Mouse (Mus musculus): Measurements from ENCODE around the gene Tuba1c. TPM values are rescaled to one million over a fixed set of nuclear protein-coding genes. Genes with fewer than 3 reads are reported as not detected.

Tuba1c gene
- total and polyA plus RNA-seq, 3 experiments: 129 to 163 TPM; not detected in 1

DNA sequence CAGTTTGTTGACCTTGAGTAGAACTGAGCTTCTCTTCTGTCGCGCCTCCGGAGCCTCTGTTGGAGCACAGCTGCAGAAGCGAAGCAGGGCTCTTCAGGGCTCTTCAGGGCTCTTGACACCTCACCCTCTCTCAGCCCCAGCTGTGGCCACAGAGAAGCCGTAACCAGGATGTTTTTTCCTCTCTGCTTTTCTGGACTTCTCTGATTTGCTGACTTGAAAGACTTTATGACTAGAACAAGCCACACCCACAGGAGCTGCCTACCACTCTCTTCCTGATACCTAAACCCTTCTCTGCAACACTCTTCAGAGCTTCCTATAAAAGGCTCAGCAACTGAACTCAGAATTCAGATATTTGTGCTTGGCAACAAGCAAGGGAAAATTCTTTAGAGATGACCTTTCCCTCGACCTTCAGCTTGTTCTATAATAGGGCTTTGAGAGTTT lies 20.9 kb upstream of the Tuba1c start:
- Histone ChIP-seq H3K4me3 (ENCODE audit: control insufficient read depth in 1 of 2, insufficient read depth in 1 of 2, low read depth in 2 of 2, low read length in 2 of 2) (no peak overlapping the region), H3K36me3 (ENCODE audit: control insufficient read depth in 1 of 2, insufficient read depth in 2 of 2, low read length in 2 of 2) (no peaks in the 10 kb centered on the region), H3K27ac (ENCODE audit: control insufficient read depth, low read depth, low read length) (no peak overlapping the region), H3K27me3 (ENCODE audit: control insufficient read depth in 1 of 2, insufficient read depth in 2 of 2, low read length in 2 of 2) (peaks cover 0 to 2% of the 10 kb centered on the region in 2 experiments), H3K4me1 (ENCODE audit: control insufficient read depth in 1 of 2, insufficient read depth in 2 of 2, low read length in 2 of 2) (no peaks in the 10 kb centered on the region), H3K9ac (ENCODE audit: control insufficient read depth, low read depth, low read length, poor library complexity, severe bottlenecking) (no peak overlapping the region), H3K9me3 (replicated peaks; ENCODE audit: insufficient read depth, low read length) (no peaks in the 10 kb centered on the region), H3K79me2 (ENCODE audit: control insufficient read depth, insufficient read depth, low read length, poor library complexity) (no peaks in the 10 kb centered on the region)
- no peak for TF ChIP-seq GATA1 (IDR thresholded peaks at IDR 0.05; ENCODE audit: low read depth, low read length)
- no peak for TF ChIP-seq TBP (IDR thresholded peaks at IDR 0.05; ENCODE audit: low read depth, low read length)
- TF ChIP-seq POLR2A (IDR thresholded peaks at IDR 0.05; ENCODE audit: control insufficient read depth in 1 of 2, insufficient read depth in 1 of 2, low read depth in 1 of 2, low read length in 2 of 2, poor library complexity in 1 of 2): no peak
- no peak for TF ChIP-seq NRF1 (IDR thresholded peaks at IDR 0.05; ENCODE audit: insufficient read depth, low read depth, low read length, poor library complexity, severe bottlenecking)
- TF ChIP-seq HCFC1 (IDR thresholded peaks at IDR 0.05; ENCODE audit: low read depth, low read length): no peak
- no peak for TF ChIP-seq EP300 (IDR thresholded peaks at IDR 0.05; ENCODE audit: low read depth in 1 of 2, low read length in 2 of 2)
- DNase-seq (ENCODE audit: low read depth, low spot score): no peak

DNA sequence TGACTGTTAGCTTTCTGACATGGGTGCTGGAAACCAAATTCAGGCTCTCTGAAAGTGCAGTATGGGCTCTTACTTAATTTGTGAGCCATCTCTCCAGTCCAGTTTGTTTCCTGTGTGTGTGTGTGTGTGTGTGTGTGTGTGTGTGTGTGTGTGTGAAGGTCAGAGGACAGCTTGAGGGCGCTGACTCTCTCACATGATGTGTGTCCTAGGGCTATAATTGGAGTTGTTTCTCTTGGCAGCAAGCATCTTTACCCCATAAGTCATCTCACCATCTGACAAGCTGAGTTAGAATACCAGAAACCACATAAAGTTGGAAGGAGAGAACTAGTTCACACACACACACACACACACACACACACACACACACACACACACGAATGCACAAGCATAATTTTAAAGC lies 18.8 kb upstream of the Tuba1c start:
- no peak overlapping the region for H3K27ac ChIP-seq (ENCODE audit: control insufficient read depth, low read depth, low read length)
- H3K36me3 ChIP-seq (ENCODE audit: control insufficient read depth in 1 of 2, insufficient read depth in 2 of 2, low read length in 2 of 2): no peaks in the 10 kb centered on the region
- H3K79me2 ChIP-seq (ENCODE audit: control insufficient read depth, insufficient read depth, low read length, poor library complexity): no peaks in the 10 kb centered on the region
- H3K27me3 ChIP-seq (ENCODE audit: control insufficient read depth in 1 of 2, insufficient read depth in 2 of 2, low read length in 2 of 2): peaks cover 0 to 3% of the 10 kb centered on the region in 2 experiments; a peak in 3 of 4 replicates
- H3K4me3 ChIP-seq (ENCODE audit: control insufficient read depth in 1 of 2, insufficient read depth in 1 of 2, low read depth in 2 of 2, low read length in 2 of 2): no peak overlapping the region
- DNase-seq (ENCODE audit: low read depth, low spot score): no peak
- no peak overlapping the region for H3K9ac ChIP-seq (ENCODE audit: control insufficient read depth, low read depth, low read length, poor library complexity, severe bottlenecking)
- TF ChIP-seq NELFE (IDR thresholded peaks at IDR 0.05; ENCODE audit: low read depth, low read length) (no peak), TAL1 (IDR thresholded peaks at IDR 0.05; ENCODE audit: low read length) (no peak), POLR2A (IDR thresholded peaks at IDR 0.05; ENCODE audit: control insufficient read depth in 1 of 2, insufficient read depth in 1 of 2, low read depth in 1 of 2, low read length in 2 of 2, poor library complexity in 1 of 2) (no peak), SIN3A (IDR thresholded peaks at IDR 0.05; ENCODE audit: low read length) (no peak), HCFC1 (IDR thresholded peaks at IDR 0.05; ENCODE audit: low read depth, low read length) (no peak), GATA1 (IDR thresholded peaks at IDR 0.05; ENCODE audit: low read depth, low read length) (no peak), POLR2AphosphoS5 (IDR thresholded peaks at IDR 0.05; ENCODE audit: borderline replicate concordance, low read depth, low read length) (no peak), ELF1 (IDR thresholded peaks at IDR 0.05; ENCODE audit: low read depth, low read length) (no peak), ETS1 (IDR thresholded peaks at IDR 0.05; ENCODE audit: low read depth, low read length) (no peak), GABPA (IDR thresholded peaks at IDR 0.05; ENCODE audit: low read depth, low read length) (no peak), JUND (IDR thresholded peaks at IDR 0.05; ENCODE audit: low read depth, low read length) (no peak), E2F4 (IDR thresholded peaks at IDR 0.05; ENCODE audit: borderline replicate concordance, low read depth, low read length) (no peak), CHD2 (IDR thresholded peaks at IDR 0.05; ENCODE audit: low read length) (no peak)
- no peaks in the 10 kb centered on the region for H3K9me3 ChIP-seq (replicated peaks; ENCODE audit: insufficient read depth, low read length)
- no peaks in the 10 kb centered on the region for H3K4me1 ChIP-seq (ENCODE audit: control insufficient read depth in 1 of 2, insufficient read depth in 2 of 2, low read length in 2 of 2)
